24 mouse cellular contexts compared by ENCODE assay signal in genomic region chr1:162356481-162356880, GRCm38 (mm10).
"Had no signal": no experiment of that assay in that cellular context is flagged by ENCODE, and none has a peak within 500 bp of the region (broad histone marks: within the 10 kb centered on the region; RNA-seq: fewer than 3 reads in every experiment).

No protein-coding gene starts in this region.

- H3K27ac ChIP-seq: heart, embryonic 10.5 days; hindbrain, embryonic 10.5 days; hindbrain, embryonic 12.5 days; hindbrain, embryonic 14.5 days; intestine, embryonic 15.5 days; kidney, embryonic 15.5 days; kidney, postnatal 0 days; limb, embryonic 13.5 days; limb, embryonic 15.5 days; liver, embryonic 12.5 days had no signal

- DNase-seq: forebrain, postnatal 0 days; gastrocnemius, postnatal 14 days; gastrocnemius, postnatal 36 days; heart, adult 18-20 months; heart, postnatal 10 days; heart, postnatal 4 days; kidney, adult 2 months; kidney, adult 9 months; kidney, postnatal 14 days; kidney, postnatal 36 days; layer of hippocampus, adult 9-11 months; layer of hippocampus, postnatal 36 days; left cerebral cortex, postnatal 4 days had no signal

- H3K4me3 ChIP-seq: heart, embryonic 10.5 days; heart, embryonic 12.5 days; hindbrain, embryonic 10.5 days; hindbrain, embryonic 12.5 days; intestine, embryonic 15.5 days; kidney, embryonic 15.5 days; limb, embryonic 13.5 days; limb, embryonic 15.5 days; liver, embryonic 12.5 days had no signal
